Comparison of ENCODE assay signal across 9 mouse cellular contexts in the genomic region with DNA sequence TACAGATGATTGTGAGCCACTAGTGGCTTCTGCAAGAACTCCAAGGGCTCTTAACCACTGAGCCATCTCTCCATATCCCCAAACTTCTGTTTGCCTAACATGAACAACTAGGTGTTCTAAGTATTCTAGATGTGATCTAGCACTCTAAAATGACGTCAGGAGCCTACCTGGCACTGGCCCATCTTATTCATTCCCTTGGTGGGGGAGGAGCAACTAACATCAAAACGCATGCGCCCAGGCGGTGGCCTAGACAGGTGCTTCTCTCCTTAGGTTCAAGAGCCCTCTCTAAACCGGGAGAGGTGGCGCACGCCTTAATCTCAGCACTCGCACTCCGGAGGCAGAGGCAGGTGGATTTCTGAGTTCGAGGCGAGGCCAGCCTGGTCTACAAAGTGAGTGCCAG. TPM values are rescaled to one million over a fixed set of nuclear protein-coding genes. Genes with fewer than 3 reads are reported as not detected.
DNase-seq lines count a peak whose midpoint lies in the region; ATAC-seq and TF ChIP-seq lines count a peak whose summit lies in the region.
"Had no signal": no experiment of that assay in that cellular context is flagged by ENCODE, and none has a peak within 500 bp of the region (broad histone marks: within the 10 kb centered on the region; RNA-seq: fewer than 3 reads in every experiment).

No protein-coding gene starts in this region.

- no peak overlapping the region for H3K9ac ChIP-seq in embryonic facial prominence, embryonic 12.5 days
- no peak overlapping the region for H3K9ac ChIP-seq in kidney, embryonic 14.5 days (ENCODE audit: low read depth, low read length)
- no peak overlapping the region for H3K9ac ChIP-seq in midbrain, postnatal 0 days (replicated peaks; ENCODE audit: low read length, poor library complexity, severe bottlenecking)

- peaks cover 6% of the 10 kb centered on the region; the same call in 1 of the 2 replicates for H3K4me1 ChIP-seq in embryonic facial prominence, embryonic 12.5 days
- H3K4me1 ChIP-seq in kidney, embryonic 14.5 days (ENCODE audit: control insufficient read depth, insufficient read depth, low read length): 0 out of 2 replicates have a peak, but pooled peaks cover 4% of the 10 kb centered on the region
- peaks cover 5% of the 10 kb centered on the region; the same call in 1 of the 2 replicates for H3K4me1 ChIP-seq in midbrain, postnatal 0 days (ENCODE audit: insufficient read depth, low read length)

- 57% methylated on average over 11 of the region's 11 CpGs for WGBS in embryonic facial prominence, embryonic 12.5 days
- 56% methylated on average over 11 of the region's 11 CpGs for WGBS in kidney, embryonic 14.5 days
- WGBS in midbrain, postnatal 0 days: 71% methylated on average over 11 of the region's 11 CpGs

- no peaks in the 10 kb centered on the region for H3K9me3 ChIP-seq in embryonic facial prominence, embryonic 12.5 days
- no peaks in the 10 kb centered on the region for H3K9me3 ChIP-seq in kidney, embryonic 14.5 days (ENCODE audit: control insufficient read depth, low read length)
- H3K9me3 ChIP-seq in midbrain, postnatal 0 days (ENCODE audit: low read length): no peaks in the 10 kb centered on the region

- no peak for TF ChIP-seq CTCF in layer of hippocampus, adult 2 months (conservative IDR thresholded peaks at IDR 0.05)
- TF ChIP-seq CTCF in midbrain, postnatal 0 days (IDR thresholded peaks at IDR 0.05): no peak

- no peak for DNase-seq in layer of hippocampus, adult 2 months (ENCODE audit: low spot score in 2 of 2)
- DNase-seq in layer of hippocampus, adult 9-10 months (ENCODE audit: low spot score): no peak
- no peak for DNase-seq in midbrain, postnatal 0 days (ENCODE audit: low spot score)
- DNase-seq in layer of hippocampus, postnatal 25 days (ENCODE audit: extremely low spot score in 1 of 2, low spot score in 1 of 2): no peak
- no peak for DNase-seq in layer of hippocampus, adult 18-20 months (ENCODE audit: low spot score in 2 of 2)

- no peak for ATAC-seq in embryonic facial prominence, embryonic 12.5 days (ENCODE audit: insufficient number of reproducible peaks, insufficient read depth, low FRiP score, low TSS enrichment)
- no peak for ATAC-seq in kidney, embryonic 14.5 days (ENCODE audit: low FRiP score, low TSS enrichment)
- ATAC-seq in midbrain, postnatal 0 days (ENCODE audit: low FRiP score): no peak
- ATAC-seq in erythroblast, adult 5-6 weeks (replicated peaks; ENCODE audit: low FRiP score, poor library complexity, severe bottlenecking): no peak

- H3K27ac ChIP-seq in layer of hippocampus, adult 2 months: peak overlapping the region; percentile 85; the same call in 1 of the 2 replicates
- no peak overlapping the region for H3K27ac ChIP-seq in embryonic facial prominence, embryonic 12.5 days
- no peak overlapping the region for H3K27ac ChIP-seq in kidney, embryonic 14.5 days (ENCODE audit: low read depth, low read length)
- H3K27ac ChIP-seq in midbrain, postnatal 0 days (ENCODE audit: low read depth, low read length): no peak overlapping the region

- no peaks in the 10 kb centered on the region for H3K36me3 ChIP-seq in embryonic facial prominence, embryonic 12.5 days
- H3K36me3 ChIP-seq in kidney, embryonic 14.5 days (ENCODE audit: control insufficient read depth, insufficient read depth, low read length): no peaks in the 10 kb centered on the region
- no peaks in the 10 kb centered on the region for H3K36me3 ChIP-seq in midbrain, postnatal 0 days (ENCODE audit: insufficient read depth, low read length)

- peak overlapping the region; percentile 59 for H3K4me3 ChIP-seq in layer of hippocampus, adult 2 months
- peak overlapping the region; percentile 50; the same call in 1 of the 2 replicates for H3K4me3 ChIP-seq in embryonic facial prominence, embryonic 12.5 days
- peak overlapping the region; percentile 47 for H3K4me3 ChIP-seq in kidney, embryonic 14.5 days (ENCODE audit: low read length)
- no peak overlapping the region for H3K4me3 ChIP-seq in midbrain, postnatal 0 days (ENCODE audit: low read depth, low read length)

- H3K27me3 ChIP-seq in embryonic facial prominence, embryonic 12.5 days: peaks cover 18% of the 10 kb centered on the region
- H3K27me3 ChIP-seq in kidney, embryonic 14.5 days (ENCODE audit: control insufficient read depth, insufficient read depth, low read length): peaks cover 11% of the 10 kb centered on the region
- peaks cover 15% of the 10 kb centered on the region for H3K27me3 ChIP-seq in midbrain, postnatal 0 days (ENCODE audit: insufficient read depth, low read length)

- H3K4me2 ChIP-seq in embryonic facial prominence, embryonic 12.5 days (replicated peaks): 0 out of 2 replicates have a peak overlapping the region, but pooled peaks have one; percentile 92
- no peak overlapping the region for H3K4me2 ChIP-seq in kidney, embryonic 14.5 days (replicated peaks; ENCODE audit: low read depth, low read length)
- H3K4me2 ChIP-seq in midbrain, postnatal 0 days (ENCODE audit: low read depth, low read length, poor library complexity, severe bottlenecking): peak overlapping the region; percentile 77; the same call in 1 of the 2 replicates

RNA-seq across cellular contexts. Expression of a gene that starts 1.3 kb away (rescaled TPM):
- total RNA-seq in layer of hippocampus, adult 2 months (2021): 10 to 100 TPM; 60.7 to 62.4 TPM
- 2.0 and 2.1 TPM in 2 replicates for polyA plus RNA-seq in embryonic facial prominence, embryonic 12.5 days (2016; fragmentation: Nextera tagmentation; extraction: Ambion mirVana)
- 2.1 and 2.7 TPM in 2 replicates for polyA plus RNA-seq in kidney, embryonic 14.5 days (2014; fragmentation: Nextera tagmentation; extraction: Ambion mirVana)
- 13.3 and 29.6 TPM in 2 replicates for total RNA-seq in midbrain, postnatal 0 days (2014; rRNA removed)
- polyA plus RNA-seq in midbrain, postnatal 0 days (2015; fragmentation: Nextera tagmentation; extraction: Ambion mirVana): 16.3 and 20.3 TPM in 2 replicates
- total RNA-seq in layer of hippocampus, postnatal 25 days (2021): 10 to 100 TPM; 56.3 to 58.1 TPM
- total RNA-seq in erythroblast, adult 5-6 weeks (2015; ENCODE audit: low replicate concordance): not detected in 2 replicates
- not detected in 2 replicates for total RNA-seq in erythroblast, adult 5-6 weeks (2017; ENCODE audit: low replicate concordance)
- 10 to 100 TPM; 58.5 to 61.6 TPM for total RNA-seq in layer of hippocampus, adult 18-20 months (2021)

RNA-seq across cellular contexts. Expression of a gene that starts 22.9 kb away (rescaled TPM):
- 100 to 1,000 TPM; 125 to 131 TPM for total RNA-seq in layer of hippocampus, adult 2 months (2021)
- polyA plus RNA-seq in embryonic facial prominence, embryonic 12.5 days (2016; fragmentation: Nextera tagmentation; extraction: Ambion mirVana): 378 and 390 TPM in 2 replicates
- 195 and 380 TPM in 2 replicates for polyA plus RNA-seq in kidney, embryonic 14.5 days (2014; fragmentation: Nextera tagmentation; extraction: Ambion mirVana)
- 55.5 and 72.9 TPM in 2 replicates for total RNA-seq in midbrain, postnatal 0 days (2014; rRNA removed)
- 182 and 188 TPM in 2 replicates for polyA plus RNA-seq in midbrain, postnatal 0 days (2015; fragmentation: Nextera tagmentation; extraction: Ambion mirVana)
- 100 to 1,000 TPM; 121 to 128 TPM for total RNA-seq in layer of hippocampus, postnatal 25 days (2021)
- total RNA-seq in erythroblast, adult 5-6 weeks (2015; ENCODE audit: low replicate concordance): 13.0 and 21.9 TPM in 2 replicates
- 69.0 and 110 TPM in 2 replicates for total RNA-seq in erythroblast, adult 5-6 weeks (2017; ENCODE audit: low replicate concordance)
- 100 to 1,000 TPM; 123 to 125 TPM for total RNA-seq in layer of hippocampus, adult 18-20 months (2021)

RNA-seq across cellular contexts. Expression of a gene that starts 41.8 kb away (rescaled TPM):
- under 1 TPM; 0.49 to 0.66 TPM for total RNA-seq in layer of hippocampus, adult 2 months (2021)
- polyA plus RNA-seq in embryonic facial prominence, embryonic 12.5 days (2016; fragmentation: Nextera tagmentation; extraction: Ambion mirVana): 112 and 283 TPM in 2 replicates
- not detected in 2 replicates for polyA plus RNA-seq in kidney, embryonic 14.5 days (2014; fragmentation: Nextera tagmentation; extraction: Ambion mirVana)
- 1.6 and 1.9 TPM in 2 replicates for total RNA-seq in midbrain, postnatal 0 days (2014; rRNA removed)
- 0.37 and 0.39 TPM in 2 replicates for polyA plus RNA-seq in midbrain, postnatal 0 days (2015; fragmentation: Nextera tagmentation; extraction: Ambion mirVana)
- total RNA-seq in layer of hippocampus, postnatal 25 days (2021): under 1 TPM in 1 of 2 experiments, not detected in 1; 0.31 TPM
- not detected in 2 replicates for total RNA-seq in erythroblast, adult 5-6 weeks (2015; ENCODE audit: low replicate concordance)
- not detected in 2 replicates for total RNA-seq in erythroblast, adult 5-6 weeks (2017; ENCODE audit: low replicate concordance)
- not detected for total RNA-seq in layer of hippocampus, adult 18-20 months (2021)
- polyA plus RNA-seq: heart, embryonic 14.5 days had no signal

Comparison
In these comparisons a context has a peak if more than half of its experiments do, and no peak if none do; other contexts are left out.
1. RNA of a gene that starts 1.3 kb away (total RNA-seq): 60.7 to 62.4 TPM in layer of hippocampus, adult 2 months, 58.5 to 61.6 TPM in layer of hippocampus, adult 18-20 months, 56.3 to 58.1 TPM in layer of hippocampus, postnatal 25 days and 13.3 to 29.6 TPM in midbrain, postnatal 0 days; not detected in erythroblast, adult 5-6 weeks; every median in the first group is over 10 times any median in the second.